Comparison of ENCODE assay signal across 8 mouse cellular contexts in the genomic region with DNA sequence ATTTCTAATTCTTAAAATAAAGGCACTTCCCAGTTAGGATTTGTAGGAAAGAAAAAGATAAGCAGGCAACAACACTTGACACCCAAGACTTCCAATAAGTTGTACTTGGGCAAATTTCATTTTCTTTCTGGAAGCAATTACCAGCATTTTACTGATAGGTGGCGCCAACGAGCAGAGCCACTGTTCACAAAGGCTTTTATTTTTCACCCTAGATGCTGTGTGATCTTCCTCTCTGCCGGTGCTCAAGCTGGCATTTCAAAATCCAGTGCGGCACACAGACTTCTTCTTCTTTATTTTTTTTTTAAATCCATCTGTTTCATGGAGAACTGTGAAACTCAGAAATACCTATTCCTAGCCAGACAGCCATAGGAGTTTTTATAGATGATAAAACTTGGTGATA.
DNase-seq lines count a peak whose midpoint lies in the region; TF ChIP-seq lines count a peak whose summit lies in the region.

No protein-coding gene starts in this region.

- no peak overlapping the region for H3K27ac ChIP-seq in heart, adult 2 months

- no peak for TF ChIP-seq POLR2A in heart, adult 2 months (IDR thresholded peaks at IDR 0.05; ENCODE audit: insufficient read depth, low read depth, low read length)

- no peak overlapping the region for H3K9ac ChIP-seq in heart, adult 2 months (ENCODE audit: low read depth, low read length)

- 9% methylated on average over 4 of the region's 4 CpGs for WGBS in heart, adult 2 months

- no peak for TF ChIP-seq EP300 in heart, adult 2 months (IDR thresholded peaks at IDR 0.05; ENCODE audit: insufficient read depth, low read depth, low read length)

- TF ChIP-seq CTCF in heart, adult 2 months (IDR thresholded peaks at IDR 0.05), result peak; percentile 95

- no peaks in the 10 kb centered on the region for H3K4me1 ChIP-seq in heart, adult 2 months (ENCODE audit: control insufficient read depth, insufficient read depth, low read length)

- H3K27me3 ChIP-seq in heart, adult 2 months (ENCODE audit: control insufficient read depth, insufficient read depth, low read length), result no peaks in the 10 kb centered on the region

- peak in 1 of 2 experiments; percentile 49 for DNase-seq in heart, adult 2 months
- no peak for DNase-seq in heart, postnatal 25 days (ENCODE audit: low spot score)
- DNase-seq in A20 (ENCODE audit: low read depth, low spot score), result peak; percentile 44
- DNase-seq in adrenal gland, postnatal 10 days, result peak; percentile 68
- DNase-seq in embryo, embryonic 9.5 days (ENCODE audit: extremely low spot score), result peak; percentile 48
- DNase-seq in kidney, postnatal 4 days, result peak; percentile 61 to 67
- peak; percentile 66 for DNase-seq in lung, postnatal 10 days
- peak; percentile 64 for DNase-seq in thymus, postnatal 0 days (ENCODE audit: low spot score)

- no peak overlapping the region for H3K4me3 ChIP-seq in heart, adult 2 months

- no peaks in the 10 kb centered on the region for H3K36me3 ChIP-seq in heart, adult 2 months (ENCODE audit: control insufficient read depth, insufficient read depth, low read length)

- intact Hi-C loops in heart, adult 2 months (cut with DNase I), result loop anchor here (1.0 to 5.0 kb wide), 3 partner anchors 73 to 299 kb away; a partner anchor contains a TSS
- intact Hi-C loops in heart, postnatal 25 days (cut with DNase I), result loop anchor here (2.0 to 5.0 kb wide), 2 partner anchors 69 to 100 kb away; no protein-coding TSS in a partner anchor

- no peaks in the 10 kb centered on the region for H3K79me2 ChIP-seq in heart, adult 2 months (replicated peaks; ENCODE audit: control insufficient read depth, insufficient read depth, low read length)
